Mouse (Mus musculus): ENCODE results near the gene Fam124a. TPM values are rescaled to one million over a fixed set of nuclear protein-coding genes. Genes with fewer than 3 reads are reported as not detected.

Gene Fam124a
- total and polyA plus RNA-seq, 2 experiments from 2014 or later, result 42.1 to 43.4 TPM

- Histone ChIP-seq H3K9ac (replicated peaks; ENCODE audit: low read length, poor library complexity, severe bottlenecking) (no peak overlapping the region), H3K4me2 (ENCODE audit: low read depth, low read length, poor library complexity, severe bottlenecking) (no peak overlapping the region), H3K4me3 (ENCODE audit: low read depth, low read length) (no peak overlapping the region), H3K36me3 (ENCODE audit: insufficient read depth, low read length) (peaks cover 11% of the 10 kb centered on the region), H3K4me1 (ENCODE audit: insufficient read depth, low read length) (no peaks in the 10 kb centered on the region), H3K9me3 (ENCODE audit: low read length) (no peaks in the 10 kb centered on the region), H3K27ac (ENCODE audit: low read depth, low read length) (no peak overlapping the region), H3K27me3 (ENCODE audit: insufficient read depth, low read length) (no peaks in the 10 kb centered on the region)
- TF ChIP-seq CTCF (IDR thresholded peaks at IDR 0.05), result no peak
- peak; percentile 24 for DNase-seq (ENCODE audit: low spot score)
- ATAC-seq (ENCODE audit: low FRiP score), result no peak
- WGBS, result 42% methylated on average over 1 of the region's 1 CpGs
These were observed 46.7 kb downstream of the Fam124a start for GRCm38 (mm10) chr14:62602271-62602670.

- Histone ChIP-seq H3K4me3 (ENCODE audit: low read depth, low read length) (no peak overlapping the region), H3K36me3 (ENCODE audit: insufficient read depth, low read length) (peaks cover 15% of the 10 kb centered on the region), H3K9ac (replicated peaks; ENCODE audit: low read length, poor library complexity, severe bottlenecking) (no peak overlapping the region), H3K4me1 (ENCODE audit: insufficient read depth, low read length) (no peaks in the 10 kb centered on the region), H3K27me3 (ENCODE audit: insufficient read depth, low read length) (no peaks in the 10 kb centered on the region), H3K4me2 (ENCODE audit: low read depth, low read length, poor library complexity, severe bottlenecking) (no peak overlapping the region), H3K27ac (ENCODE audit: low read depth, low read length) (no peak overlapping the region), H3K9me3 (ENCODE audit: low read length) (no peaks in the 10 kb centered on the region)
- ATAC-seq (ENCODE audit: low FRiP score) (no peak), DNase-seq (ENCODE audit: low spot score) (no peak)
- 94% methylated on average over 1 of the region's 1 CpGs for WGBS
- no peak for TF ChIP-seq CTCF (IDR thresholded peaks at IDR 0.05)
These were observed 47.3 kb downstream of the Fam124a start for GRCm38 (mm10) chr14:62602869-62603268.

- H3K4me2 ChIP-seq (ENCODE audit: low read depth, low read length, poor library complexity, severe bottlenecking), result no peak overlapping the region
- WGBS, result 64% methylated on average over 8 of the region's 8 CpGs
- H3K9ac ChIP-seq (replicated peaks; ENCODE audit: low read length, poor library complexity, severe bottlenecking), result no peak overlapping the region
- no peak overlapping the region; the same call in 1 of the 2 replicates for H3K27ac ChIP-seq (ENCODE audit: low read depth, low read length)
- peaks cover 18% of the 10 kb centered on the region for H3K36me3 ChIP-seq (ENCODE audit: insufficient read depth, low read length)
- H3K9me3 ChIP-seq (ENCODE audit: low read length), result no peaks in the 10 kb centered on the region
- no peaks in the 10 kb centered on the region for H3K4me1 ChIP-seq (ENCODE audit: insufficient read depth, low read length)
- TF ChIP-seq CTCF (IDR thresholded peaks at IDR 0.05), result peak; percentile 58
- peak; percentile 66; the same call in 1 of the 2 replicates for ATAC-seq (ENCODE audit: low FRiP score)
- peak; percentile 83 for DNase-seq (ENCODE audit: low spot score)
- no peaks in the 10 kb centered on the region for H3K27me3 ChIP-seq (ENCODE audit: insufficient read depth, low read length)
- H3K4me3 ChIP-seq (ENCODE audit: low read depth, low read length), result no peak overlapping the region
These were observed 52.3 kb downstream of the Fam124a start for GRCm38 (mm10) chr14:62607791-62608196.

GRCm38 (mm10) chr14:62609904-62610303 lies 54.4 kb downstream of the Fam124a start:
- Histone ChIP-seq H3K4me3 (ENCODE audit: low read depth, low read length) (no peak overlapping the region), H3K27me3 (ENCODE audit: insufficient read depth, low read length) (no peaks in the 10 kb centered on the region), H3K9me3 (ENCODE audit: low read length) (no peaks in the 10 kb centered on the region), H3K4me2 (ENCODE audit: low read depth, low read length, poor library complexity, severe bottlenecking) (no peak overlapping the region), H3K9ac (replicated peaks; ENCODE audit: low read length, poor library complexity, severe bottlenecking) (no peak overlapping the region), H3K4me1 (ENCODE audit: insufficient read depth, low read length) (no peaks in the 10 kb centered on the region), H3K27ac (ENCODE audit: low read depth, low read length) (no peak overlapping the region), H3K36me3 (ENCODE audit: insufficient read depth, low read length) (peaks cover 18% of the 10 kb centered on the region)
- DNase-seq (ENCODE audit: low spot score) (no peak), ATAC-seq (ENCODE audit: low FRiP score) (no peak)
- no peak for TF ChIP-seq CTCF (IDR thresholded peaks at IDR 0.05)
- WGBS, result 86% methylated on average over 3 of the region's 3 CpGs

- Histone ChIP-seq H3K27me3 (ENCODE audit: insufficient read depth, low read length) (no peaks in the 10 kb centered on the region), H3K36me3 (ENCODE audit: insufficient read depth, low read length) (no peaks in the 10 kb centered on the region), H3K4me1 (ENCODE audit: insufficient read depth, low read length) (no peaks in the 10 kb centered on the region), H3K4me3 (ENCODE audit: low read depth, low read length) (no peak overlapping the region), H3K9me3 (ENCODE audit: low read length) (no peaks in the 10 kb centered on the region), H3K27ac (ENCODE audit: low read depth, low read length) (no peak overlapping the region), H3K9ac (replicated peaks; ENCODE audit: low read length, poor library complexity, severe bottlenecking) (no peak overlapping the region), H3K4me2 (ENCODE audit: low read depth, low read length, poor library complexity, severe bottlenecking) (no peak overlapping the region)
- no peak for ATAC-seq (ENCODE audit: low FRiP score)
- no peak for TF ChIP-seq CTCF (IDR thresholded peaks at IDR 0.05)
- peak; percentile 44 for DNase-seq (ENCODE audit: low spot score)
- 60% methylated on average over 3 of the region's 3 CpGs for WGBS
These were observed 66.9 kb downstream of the Fam124a start for GRCm38 (mm10) chr14:62622393-62622792.

GRCm38 (mm10) chr14:62627951-62628350 lies 72.4 kb downstream of the Fam124a start:
- Histone ChIP-seq H3K9me3 (ENCODE audit: low read length) (no peaks in the 10 kb centered on the region), H3K27ac (ENCODE audit: low read depth, low read length) (no peak overlapping the region), H3K27me3 (ENCODE audit: insufficient read depth, low read length) (no peaks in the 10 kb centered on the region), H3K4me2 (ENCODE audit: low read depth, low read length, poor library complexity, severe bottlenecking) (no peak overlapping the region), H3K36me3 (ENCODE audit: insufficient read depth, low read length) (no peaks in the 10 kb centered on the region), H3K9ac (replicated peaks; ENCODE audit: low read length, poor library complexity, severe bottlenecking) (no peak overlapping the region), H3K4me1 (ENCODE audit: insufficient read depth, low read length) (no peaks in the 10 kb centered on the region), H3K4me3 (ENCODE audit: low read depth, low read length) (no peak overlapping the region)
- WGBS, result 85% methylated on average over 5 of the region's 5 CpGs
- TF ChIP-seq CTCF (IDR thresholded peaks at IDR 0.05), result no peak
- no peak for ATAC-seq (ENCODE audit: low FRiP score)
- DNase-seq (ENCODE audit: low spot score), result no peak

Measured in midbrain, postnatal 0 days (tissue).